Mouse (Mus musculus) brain, embryonic 18.5 days (tissue): ENCODE results near the gene Cd276.

Experiments used
- DNase-seq: peaks from one replicate; pipeline ENCODE4 v3.0.0-alpha.2; 2012; ENCODE audit warnings: low read depth, low spot score

The Cd276 gene

GRCm38 (mm10) chr9:58513749-58514148, 41.5 kb downstream of the Cd276 start:
- DNase-seq = no peak

GRCm38 (mm10) chr9:58510452-58510851, 44.8 kb downstream of the Cd276 start:
- no peak for DNase-seq

- DNase-seq = no peak
Observed at GRCm38 (mm10) chr9:58507216-58508005, 47.8 kb downstream of the Cd276 start.

GRCm38 (mm10) chr9:58500946-58501345, 54.3 kb downstream of the Cd276 start:
- DNase-seq = no peak

- no peak for DNase-seq
Observed at GRCm38 (mm10) chr9:58497942-58498341, 57.3 kb downstream of the Cd276 start.

GRCm38 (mm10) chr9:58496470-58497182, 58.6 kb downstream of the Cd276 start:
- no peak for DNase-seq

- no peak for DNase-seq
Observed at GRCm38 (mm10) chr9:58495035-58495434, 60.2 kb downstream of the Cd276 start.

- DNase-seq = no peak
Observed at GRCm38 (mm10) chr9:58490391-58490790, 64.8 kb downstream of the Cd276 start.

GRCm38 (mm10) chr9:58489865-58490165, 65.4 kb downstream of the Cd276 start:
- DNase-seq = no peak

GRCm38 (mm10) chr9:58489133-58489864, 65.9 kb downstream of the Cd276 start:
- DNase-seq = no peak

GRCm38 (mm10) chr9:58487851-58488801, 67.1 kb downstream of the Cd276 start, which contains the start of gene Insyn1:
Insyn1 (plus strand) TSS chr9:58488603.
- no peak for DNase-seq

- no peak for DNase-seq
Observed at GRCm38 (mm10) chr9:58487076-58487475, 68.2 kb downstream of the Cd276 start.
